ENCODE assay signal across 24 mouse cellular contexts in the genomic region with DNA sequence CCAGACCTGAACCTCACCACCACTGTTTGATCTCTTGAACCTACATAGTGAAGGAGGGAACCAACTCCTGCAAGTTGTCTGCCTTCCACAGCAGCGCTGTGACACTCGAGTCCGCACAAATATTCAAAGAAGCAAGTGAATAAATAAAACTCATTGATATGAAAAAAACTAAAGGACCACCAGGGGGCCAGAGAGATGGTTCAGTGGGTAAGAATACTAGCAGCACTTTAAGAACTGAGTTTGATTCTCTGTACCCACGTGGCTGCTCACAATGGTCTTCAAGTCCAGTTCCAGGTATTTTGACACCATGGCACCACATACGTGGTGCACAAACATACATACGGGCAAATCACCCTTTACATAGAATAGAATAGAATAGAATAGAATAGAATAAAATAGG. TPM values are rescaled to one million over a fixed set of nuclear protein-coding genes. Genes with fewer than 3 reads are reported as not detected.
DNase-seq lines count a peak whose midpoint lies in the region; ATAC-seq and TF ChIP-seq lines count a peak whose summit lies in the region.
"Had no signal": no experiment of that assay in that cellular context is flagged by ENCODE, and none has a peak within 500 bp of the region (broad histone marks: within the 10 kb centered on the region; RNA-seq: fewer than 3 reads in every experiment).

No protein-coding gene starts in this region.

- H3K27ac ChIP-seq in forebrain, postnatal 0 days (ENCODE audit: low read depth, low read length): no peak overlapping the region
- H3K27ac ChIP-seq in forebrain, embryonic 10.5 days: no peak overlapping the region
- no peak overlapping the region for H3K27ac ChIP-seq in lung, embryonic 14.5 days (ENCODE audit: low read depth)
- H3K27ac ChIP-seq: embryonic facial prominence, embryonic 15.5 days; heart, adult 2 months; heart, embryonic 15.5 days; limb, embryonic 13.5 days; liver, embryonic 14.5 days had no signal

- no peak overlapping the region for H3K9ac ChIP-seq in forebrain, postnatal 0 days
- no peak overlapping the region for H3K9ac ChIP-seq in lung, embryonic 14.5 days
- H3K9ac ChIP-seq: embryonic facial prominence, embryonic 15.5 days; heart, embryonic 15.5 days; limb, embryonic 13.5 days; liver, embryonic 14.5 days had no signal

- peak; percentile 27 for DNase-seq in forebrain, postnatal 0 days
- DNase-seq in forebrain, embryonic 10.5 days (ENCODE audit: extremely low spot score, low spot score): no peak
- DNase-seq in lung, embryonic 14.5 days: peak; percentile 25
- DNase-seq in lung, postnatal 25 days (ENCODE audit: low spot score): no peak
- peak; percentile 24 for DNase-seq in 3T3-L1 (ENCODE audit: low read depth, low spot score)
- DNase-seq in brain, embryonic 14.5 days (ENCODE audit: low read depth): no peak
- DNase-seq in frontal cortex, postnatal 14 days (ENCODE audit: low spot score in 2 of 2): no peak
- no peak for DNase-seq in adrenal gland, postnatal 4 days (ENCODE audit: low spot score in 2 of 2)
- DNase-seq: adrenal gland, postnatal 10 days; cerebellum, adult 11-12 months; gastrocnemius, postnatal 14 days; heart, adult 2 months; lung, postnatal 14 days; right cerebral cortex, adult 18-20 months; thymus, postnatal 25 days had no signal

- H3K36me3 ChIP-seq in forebrain, postnatal 0 days (ENCODE audit: insufficient read depth): peaks cover 35% of the 10 kb centered on the region
- H3K36me3 ChIP-seq in forebrain, embryonic 10.5 days (replicated peaks): peaks cover 35% of the 10 kb centered on the region
- peaks cover 11% of the 10 kb centered on the region; the same call in 1 of the 2 replicates for H3K36me3 ChIP-seq in lung, embryonic 14.5 days (ENCODE audit: insufficient read depth)

- no peak for TF ChIP-seq POLR2A in brain, embryonic 14.5 days (IDR thresholded peaks at IDR 0.05; ENCODE audit: borderline replicate concordance, extremely low read depth, insufficient read depth, insufficient read length, poor library complexity, severe bottlenecking)

- H3K4me2 ChIP-seq in forebrain, postnatal 0 days (ENCODE audit: low read depth): no peak overlapping the region
- H3K4me2 ChIP-seq in lung, embryonic 14.5 days: no peak overlapping the region
- H3K4me2 ChIP-seq: embryonic facial prominence, embryonic 15.5 days; heart, embryonic 15.5 days; limb, embryonic 13.5 days had no signal

- no peak for ATAC-seq in forebrain, postnatal 0 days
- no peak for ATAC-seq in lung, embryonic 14.5 days (ENCODE audit: insufficient read depth)
- ATAC-seq: activated CD4-positive, CD25-positive, alpha-beta regulatory T cell, adult 4 months had no signal

- no peaks in the 10 kb centered on the region for H3K9me3 ChIP-seq in forebrain, postnatal 0 days (ENCODE audit: low read length)
- H3K9me3 ChIP-seq in forebrain, embryonic 10.5 days: peaks cover 6% of the 10 kb centered on the region; the same call in 1 of the 2 replicates
- H3K9me3 ChIP-seq in lung, embryonic 14.5 days (ENCODE audit: low read depth, low read length): no peaks in the 10 kb centered on the region
- H3K9me3 ChIP-seq: embryonic facial prominence, embryonic 15.5 days; heart, embryonic 15.5 days had no signal

- TF ChIP-seq CTCF in forebrain, postnatal 0 days (IDR thresholded peaks at IDR 0.05; ENCODE audit: low read depth): peak; percentile 55
- TF ChIP-seq CTCF in lung, embryonic 14.5 days (IDR thresholded peaks at IDR 0.05; ENCODE audit: low read depth): 0 out of 2 replicates have a peak, but pooled peaks have one; percentile 7
- TF ChIP-seq CTCF in brain, embryonic 14.5 days (IDR thresholded peaks at IDR 0.05; ENCODE audit: borderline replicate concordance, extremely low read depth, insufficient read depth, insufficient read length): 0 out of 2 replicates have a peak, but pooled peaks have one; percentile 1

- peaks cover 26% of the 10 kb centered on the region for H3K4me1 ChIP-seq in forebrain, postnatal 0 days (ENCODE audit: insufficient read depth)
- peaks cover 50% of the 10 kb centered on the region for H3K4me1 ChIP-seq in forebrain, embryonic 10.5 days
- H3K4me1 ChIP-seq in lung, embryonic 14.5 days (ENCODE audit: insufficient read depth): 0 out of 2 replicates have a peak, but pooled peaks cover 9% of the 10 kb centered on the region

- H3K27me3 ChIP-seq in forebrain, postnatal 0 days (ENCODE audit: insufficient read depth, low read length): no peaks in the 10 kb centered on the region
- peaks cover 60% of the 10 kb centered on the region for H3K27me3 ChIP-seq in forebrain, embryonic 10.5 days (ENCODE audit: poor library complexity, severe bottlenecking)
- H3K27me3 ChIP-seq in lung, embryonic 14.5 days (ENCODE audit: insufficient read depth, low read length): peaks cover 18% of the 10 kb centered on the region

- WGBS in forebrain, postnatal 0 days: 64% methylated on average over 6 of the region's 6 CpGs
- 81% methylated on average over 6 of the region's 6 CpGs for WGBS in forebrain, embryonic 10.5 days
- WGBS in lung, embryonic 14.5 days: 72% methylated on average over 6 of the region's 6 CpGs

- H3K4me3 ChIP-seq in forebrain, postnatal 0 days (ENCODE audit: low read depth, low read length): no peak overlapping the region
- no peak overlapping the region for H3K4me3 ChIP-seq in forebrain, embryonic 10.5 days
- H3K4me3 ChIP-seq in lung, embryonic 14.5 days (ENCODE audit: low read depth, low read length): no peak overlapping the region
- H3K4me3 ChIP-seq: embryonic facial prominence, embryonic 15.5 days; heart, adult 2 months; heart, embryonic 15.5 days; limb, embryonic 13.5 days; myocyte had no signal

RNA-seq across cellular contexts. Expression of gene Prr36, which starts 6.2 kb away (rescaled TPM):
- total RNA-seq in forebrain, postnatal 0 days (2014; rRNA removed): 12.7 and 14.8 TPM in 2 replicates
- 28.8 and 37.2 TPM in 2 replicates for polyA plus RNA-seq in forebrain, postnatal 0 days (2015; fragmentation: Nextera tagmentation; extraction: Ambion mirVana)
- polyA plus RNA-seq in forebrain, embryonic 10.5 days (2016; fragmentation: Nextera tagmentation; extraction: Ambion mirVana): 14.8 and 18.3 TPM in 2 replicates
- 9.7 TPM in 2 replicates for polyA plus RNA-seq in lung, embryonic 14.5 days (2014; fragmentation: Nextera tagmentation; extraction: Ambion mirVana)
- polyA plus RNA-seq in brain, embryonic 14.5 days (2012; rRNA removed): 32.7 and 82.9 TPM in 2 replicates
- 10 to 100 TPM in 1 of 2 experiments, 1 to 10 TPM in 1; 9.6 to 10.6 TPM for total RNA-seq in adrenal gland, postnatal 4 days (2021)
- total RNA-seq: megakaryocyte-erythroid progenitor cell, adult 5-6 weeks had no signal

RNA-seq across cellular contexts. Expression of gene Lrrc8e, which starts 15.5 kb away (rescaled TPM):
- total RNA-seq in forebrain, postnatal 0 days (2014; rRNA removed): not detected in 2 replicates
- 0.08 TPM in 1 of 2 replicates, not detected in the other for polyA plus RNA-seq in forebrain, postnatal 0 days (2015; fragmentation: Nextera tagmentation; extraction: Ambion mirVana)
- 0.12 and 0.22 TPM in 2 replicates for polyA plus RNA-seq in forebrain, embryonic 10.5 days (2016; fragmentation: Nextera tagmentation; extraction: Ambion mirVana)
- 1.9 and 2.3 TPM in 2 replicates for polyA plus RNA-seq in lung, embryonic 14.5 days (2014; fragmentation: Nextera tagmentation; extraction: Ambion mirVana)
- not detected in 2 replicates for polyA plus RNA-seq in brain, embryonic 14.5 days (2012; rRNA removed)
- 10 to 100 TPM; 13.6 to 15.2 TPM for total RNA-seq in adrenal gland, postnatal 4 days (2021)
- total RNA-seq: hematopoietic stem cell, adult 5-6 weeks; layer of hippocampus, postnatal 10 days; megakaryocyte-erythroid progenitor cell, adult 5-6 weeks had no signal
- polyA plus RNA-seq: activated CD4-positive, CD25-positive, alpha-beta regulatory T cell, adult 4 months had no signal

RNA-seq across cellular contexts. Expression of gene Map2k7, which starts 27.4 kb away (rescaled TPM):
- 26.3 and 45.8 TPM in 2 replicates for total RNA-seq in forebrain, postnatal 0 days (2014; rRNA removed)
- polyA plus RNA-seq in forebrain, postnatal 0 days (2015; fragmentation: Nextera tagmentation; extraction: Ambion mirVana): 19.2 and 24.4 TPM in 2 replicates
- 29.9 and 31.4 TPM in 2 replicates for polyA plus RNA-seq in forebrain, embryonic 10.5 days (2016; fragmentation: Nextera tagmentation; extraction: Ambion mirVana)
- 16.2 and 20.9 TPM in 2 replicates for polyA plus RNA-seq in lung, embryonic 14.5 days (2014; fragmentation: Nextera tagmentation; extraction: Ambion mirVana)
- polyA plus RNA-seq in brain, embryonic 14.5 days (2012; rRNA removed): 58.7 and 63.5 TPM in 2 replicates
- total RNA-seq in adrenal gland, postnatal 4 days (2021): 100 to 1,000 TPM; 121 to 129 TPM

RNA-seq across cellular contexts. Expression of gene Gm49320, which starts 27.6 kb away (rescaled TPM):
- 1.3 TPM in 1 of 2 replicates, not detected in the other for total RNA-seq in forebrain, postnatal 0 days (2014; rRNA removed)
- polyA plus RNA-seq in forebrain, postnatal 0 days (2015; fragmentation: Nextera tagmentation; extraction: Ambion mirVana): 0.10 and 0.67 TPM in 2 replicates
- polyA plus RNA-seq in forebrain, embryonic 10.5 days (2016; fragmentation: Nextera tagmentation; extraction: Ambion mirVana): 0.70 and 0.81 TPM in 2 replicates
- polyA plus RNA-seq in lung, embryonic 14.5 days (2014; fragmentation: Nextera tagmentation; extraction: Ambion mirVana): 1.2 and 1.5 TPM in 2 replicates
- 4.3 and 5.6 TPM in 2 replicates for polyA plus RNA-seq in brain, embryonic 14.5 days (2012; rRNA removed)
- 1 to 10 TPM; 4.4 to 6.0 TPM for total RNA-seq in adrenal gland, postnatal 4 days (2021)
- total RNA-seq: hematopoietic stem cell, adult 5-6 weeks had no signal

RNA-seq across cellular contexts. Expression of gene Tgfbr3l, which starts 36.9 kb away (rescaled TPM):
- 8.4 and 18.6 TPM in 2 replicates for total RNA-seq in forebrain, postnatal 0 days (2014; rRNA removed)
- polyA plus RNA-seq in forebrain, postnatal 0 days (2015; fragmentation: Nextera tagmentation; extraction: Ambion mirVana): 1.1 and 1.3 TPM in 2 replicates
- polyA plus RNA-seq in forebrain, embryonic 10.5 days (2016; fragmentation: Nextera tagmentation; extraction: Ambion mirVana): 2.5 and 4.1 TPM in 2 replicates
- 2.0 and 3.2 TPM in 2 replicates for polyA plus RNA-seq in lung, embryonic 14.5 days (2014; fragmentation: Nextera tagmentation; extraction: Ambion mirVana)
- 47.4 and 61.4 TPM in 2 replicates for polyA plus RNA-seq in brain, embryonic 14.5 days (2012; rRNA removed)
- total RNA-seq in adrenal gland, postnatal 4 days (2021): 10 to 100 TPM; 42.4 to 49.1 TPM

Comparison
In these comparisons a context has a peak if more than half of its experiments do, and no peak if none do; other contexts are left out.
1. DNase-seq: peak in forebrain, postnatal 0 days (single experiment), lung, embryonic 14.5 days (single experiment) and 3T3-L1 (single experiment); none in forebrain, embryonic 10.5 days (single experiment), lung, postnatal 25 days (single experiment), brain, embryonic 14.5 days (single experiment), frontal cortex, postnatal 14 days (0 of 2) and adrenal gland, postnatal 4 days (0 of 2).
2. CTCF ChIP-seq: peak in every context shown above with its lines; median percentile 55 in forebrain, postnatal 0 days; 7 in lung, embryonic 14.5 days; 1 in brain, embryonic 14.5 days.